ENCODE assay signal across 16 mouse cellular contexts in genomic region chr13:71165096-71165920, GRCm38 (mm10).
DNase-seq lines count a peak whose midpoint lies in the region; ATAC-seq lines count a peak whose summit lies in the region.
"Had no signal": no experiment of that assay in that cellular context is flagged by ENCODE, and none has a peak within 500 bp of the region (broad histone marks: within the 10 kb centered on the region; RNA-seq: fewer than 3 reads in every experiment).

No protein-coding gene starts in this region.

- H3K4me2 ChIP-seq in hindbrain, embryonic 11.5 days (replicated peaks; ENCODE audit: low read depth, low read length): no peak overlapping the region
- H3K4me2 ChIP-seq in midbrain, embryonic 13.5 days (replicated peaks): 0 out of 2 replicates have a peak overlapping the region, but pooled peaks have one; percentile 9
- H3K4me2 ChIP-seq in intestine, embryonic 15.5 days (replicated peaks): no peak overlapping the region

- H3K27ac ChIP-seq in hindbrain, embryonic 11.5 days (ENCODE audit: low read depth, low read length): peak overlapping the region; percentile 60; the same call in 1 of the 2 replicates
- H3K27ac ChIP-seq in midbrain, embryonic 13.5 days: peak overlapping the region; percentile 9; the same call in 1 of the 2 replicates
- H3K27ac ChIP-seq in intestine, embryonic 15.5 days: no peak overlapping the region
- H3K27ac ChIP-seq: liver, embryonic 14.5 days had no signal

- H3K4me1 ChIP-seq in hindbrain, embryonic 11.5 days (replicated peaks; ENCODE audit: control insufficient read depth, insufficient read depth, low read length): peaks cover 5% of the 10 kb centered on the region; the same call in 1 of the 2 replicates
- peaks cover 29% of the 10 kb centered on the region for H3K4me1 ChIP-seq in midbrain, embryonic 13.5 days (replicated peaks)
- no peaks in the 10 kb centered on the region for H3K4me1 ChIP-seq in intestine, embryonic 15.5 days (replicated peaks)

- no peaks in the 10 kb centered on the region for H3K9me3 ChIP-seq in hindbrain, embryonic 11.5 days (ENCODE audit: control insufficient read depth, low read length)
- H3K9me3 ChIP-seq in midbrain, embryonic 13.5 days: no peaks in the 10 kb centered on the region
- no peaks in the 10 kb centered on the region for H3K9me3 ChIP-seq in intestine, embryonic 15.5 days

- peak; percentile 76 for DNase-seq in heart, adult 11 months
- DNase-seq in heart, adult 18-20 months: no peak
- DNase-seq in hindbrain, embryonic 11.5 days (ENCODE audit: low spot score): peak; percentile 74
- DNase-seq in retina, embryonic 14.5 days (ENCODE audit: low spot score): peak; percentile 41
- no peak for DNase-seq in frontal cortex, adult 2 months (ENCODE audit: extremely low spot score in 1 of 2, low spot score in 1 of 2)
- no peak for DNase-seq in cerebellum, postnatal 4 days (ENCODE audit: low spot score in 2 of 2)
- DNase-seq: adrenal gland, postnatal 10 days; gastrocnemius, postnatal 36 days; heart, postnatal 10 days; kidney, adult 2 months; left cerebral cortex, postnatal 4 days; lung, postnatal 14 days; thymus, adult 18-20 months had no signal

- WGBS in hindbrain, embryonic 11.5 days: 38% methylated on average over 20 of the region's 20 CpGs
- WGBS in midbrain, embryonic 13.5 days: 26% methylated on average over 20 of the region's 20 CpGs
- WGBS in intestine, embryonic 15.5 days: 76% methylated on average over 20 of the region's 20 CpGs

- no peaks in the 10 kb centered on the region for H3K27me3 ChIP-seq in hindbrain, embryonic 11.5 days (ENCODE audit: control insufficient read depth, insufficient read depth, low read length)
- peaks cover 17% of the 10 kb centered on the region; the same call in 1 of the 2 replicates for H3K27me3 ChIP-seq in midbrain, embryonic 13.5 days
- no peaks in the 10 kb centered on the region for H3K27me3 ChIP-seq in intestine, embryonic 15.5 days (replicated peaks)

- H3K4me3 ChIP-seq in hindbrain, embryonic 11.5 days (ENCODE audit: low read depth, low read length): no peak overlapping the region
- no peak overlapping the region for H3K4me3 ChIP-seq in midbrain, embryonic 13.5 days (replicated peaks)
- no peak overlapping the region for H3K4me3 ChIP-seq in intestine, embryonic 15.5 days (replicated peaks)

- peak; percentile 90 for ATAC-seq in hindbrain, embryonic 11.5 days (ENCODE audit: low FRiP score)
- peak; percentile 89 for ATAC-seq in midbrain, embryonic 13.5 days
- no peak for ATAC-seq in intestine, embryonic 15.5 days

- H3K36me3 ChIP-seq in hindbrain, embryonic 11.5 days (ENCODE audit: control insufficient read depth, insufficient read depth, low read length): no peaks in the 10 kb centered on the region
- H3K36me3 ChIP-seq in midbrain, embryonic 13.5 days: no peaks in the 10 kb centered on the region
- H3K36me3 ChIP-seq in intestine, embryonic 15.5 days: no peaks in the 10 kb centered on the region

- no peak overlapping the region for H3K9ac ChIP-seq in hindbrain, embryonic 11.5 days (ENCODE audit: low read depth, low read length)
- no peak overlapping the region for H3K9ac ChIP-seq in midbrain, embryonic 13.5 days (replicated peaks)
- no peak overlapping the region for H3K9ac ChIP-seq in intestine, embryonic 15.5 days
- H3K9ac ChIP-seq: liver, embryonic 14.5 days had no signal

Comparison
In these comparisons a context has a peak if more than half of its experiments do, and no peak if none do; other contexts are left out.
1. DNase-seq: peak in heart, adult 11 months (single experiment), hindbrain, embryonic 11.5 days (single experiment) and retina, embryonic 14.5 days (single experiment); none in heart, adult 18-20 months (0 of 2), frontal cortex, adult 2 months (0 of 2) and cerebellum, postnatal 4 days (0 of 2).